Mouse (Mus musculus): Measurements from ENCODE around the gene Atg9b. TPM values are rescaled to one million over a fixed set of nuclear protein-coding genes. Genes with fewer than 3 reads are reported as not detected.

Atg9b gene
- polyA plus RNA-seq, 1 experiment from 2014 or later = 0.75 TPM

- ATAC-seq (replicated peaks; ENCODE audit: low FRiP score) = no peak
- H3K27me3 ChIP-seq (replicated peaks; ENCODE audit: control insufficient read depth, insufficient read depth, low read length) = no peaks in the 10 kb centered on the region
- H3K9ac ChIP-seq (ENCODE audit: low read depth, low read length) = peak overlapping the region; percentile 89
- peaks cover 3% of the 10 kb centered on the region; the same call in 1 of the 2 replicates for H3K36me3 ChIP-seq (ENCODE audit: control insufficient read depth, insufficient read depth, low read length)
- H3K9me3 ChIP-seq (ENCODE audit: control insufficient read depth, low read length) = no peaks in the 10 kb centered on the region
- 1% methylated on average over 29 of the region's 30 CpGs for WGBS
- peak overlapping the region; percentile 92 for H3K27ac ChIP-seq (ENCODE audit: low read depth, low read length)
- H3K4me3 ChIP-seq (ENCODE audit: low read depth, low read length) = peak overlapping the region; percentile 77
- H3K4me1 ChIP-seq (replicated peaks; ENCODE audit: control insufficient read depth, insufficient read depth, low read length) = peaks cover 50% of the 10 kb centered on the region
- DNase-seq (ENCODE audit: low spot score) = peak; percentile 75
- H3K4me2 ChIP-seq = peak overlapping the region; percentile 90
Observed at GRCm38 (mm10) chr5:24425421-24426036, 33.6 kb upstream of the Atg9b start.

DNA sequence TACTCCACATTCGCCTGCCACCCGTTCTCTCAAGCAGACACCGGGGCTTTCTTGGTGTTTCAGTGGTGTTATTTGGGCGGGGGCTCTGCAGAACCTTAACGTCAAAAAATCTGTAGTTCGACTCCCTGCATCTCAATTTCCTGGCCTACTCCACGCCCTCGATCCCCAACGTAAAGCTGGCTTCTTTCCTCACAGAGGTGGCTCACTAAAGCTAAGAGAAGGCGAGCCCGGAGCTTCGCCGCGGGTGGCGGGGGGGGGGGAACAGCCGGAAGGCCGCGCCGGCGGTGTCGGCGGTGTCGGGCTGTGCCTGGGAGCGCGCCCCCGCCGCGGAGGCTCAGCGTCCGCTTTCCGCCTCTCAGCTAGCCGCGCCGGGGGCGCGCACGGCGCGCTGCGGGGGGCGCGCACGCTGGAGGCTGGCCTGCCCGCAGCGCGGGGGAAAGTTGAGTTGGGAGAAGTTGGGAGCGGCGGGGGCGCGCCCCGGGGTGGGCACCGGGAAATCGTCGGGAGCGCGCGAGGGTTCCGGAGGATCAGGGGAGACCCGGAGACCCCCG lies 33.0 kb upstream of the Atg9b start:
- no peaks in the 10 kb centered on the region for H3K9me3 ChIP-seq (ENCODE audit: control insufficient read depth, low read length)
- peak overlapping the region; percentile 77 for H3K4me3 ChIP-seq (ENCODE audit: low read depth, low read length)
- no peaks in the 10 kb centered on the region for H3K27me3 ChIP-seq (replicated peaks; ENCODE audit: control insufficient read depth, insufficient read depth, low read length)
- DNase-seq (ENCODE audit: low spot score) (peak; percentile 88), ATAC-seq (replicated peaks; ENCODE audit: low FRiP score) (peak; percentile 53)
- H3K36me3 ChIP-seq (ENCODE audit: control insufficient read depth, insufficient read depth, low read length) = peaks cover 3% of the 10 kb centered on the region; the same call in 1 of the 2 replicates
- H3K9ac ChIP-seq (ENCODE audit: low read depth, low read length) = peak overlapping the region; percentile 89
- 1% methylated on average over 57 of the region's 60 CpGs for WGBS
- H3K27ac ChIP-seq (ENCODE audit: low read depth, low read length) = peak overlapping the region; percentile 92
- H3K4me1 ChIP-seq (replicated peaks; ENCODE audit: control insufficient read depth, insufficient read depth, low read length) = peaks cover 50% of the 10 kb centered on the region
- H3K4me2 ChIP-seq = peak overlapping the region; percentile 90

- peak overlapping the region; percentile 92 for H3K27ac ChIP-seq (ENCODE audit: low read depth, low read length)
- DNase-seq (ENCODE audit: low spot score) (peak; percentile 44), ATAC-seq (replicated peaks; ENCODE audit: low FRiP score) (no peak)
- peaks cover 50% of the 10 kb centered on the region for H3K4me1 ChIP-seq (replicated peaks; ENCODE audit: control insufficient read depth, insufficient read depth, low read length)
- H3K27me3 ChIP-seq (replicated peaks; ENCODE audit: control insufficient read depth, insufficient read depth, low read length) = no peaks in the 10 kb centered on the region
- H3K36me3 ChIP-seq (ENCODE audit: control insufficient read depth, insufficient read depth, low read length) = peaks cover 3% of the 10 kb centered on the region; the same call in 1 of the 2 replicates
- 15% methylated on average over 21 of the region's 21 CpGs for WGBS
- H3K4me3 ChIP-seq (ENCODE audit: low read depth, low read length) = peak overlapping the region; percentile 77
- H3K9ac ChIP-seq (ENCODE audit: low read depth, low read length) = peak overlapping the region; percentile 89
- H3K9me3 ChIP-seq (ENCODE audit: control insufficient read depth, low read length) = no peaks in the 10 kb centered on the region
- peak overlapping the region; percentile 90 for H3K4me2 ChIP-seq
Observed at GRCm38 (mm10) chr5:24424004-24424781, 32.2 kb upstream of the Atg9b start.

GRCm38 (mm10) chr5:24423129-24424003 lies 31.4 kb upstream of the Atg9b start, which contains the start of the genes Cdk5 and Slc4a2:
Cdk5 (minus strand) TSS chr5:24423530.
Slc4a2 (plus strand) TSS chr5:24423837.
- under 1% methylated on average over 46 of the region's 46 CpGs for WGBS
- H3K4me1 ChIP-seq (replicated peaks; ENCODE audit: control insufficient read depth, insufficient read depth, low read length) = peaks cover 43% of the 10 kb centered on the region
- no peaks in the 10 kb centered on the region for H3K27me3 ChIP-seq (replicated peaks; ENCODE audit: control insufficient read depth, insufficient read depth, low read length)
- H3K9ac ChIP-seq (ENCODE audit: low read depth, low read length) = peak within 1 kb of the TSS; percentile 89
- ATAC-seq (replicated peaks; ENCODE audit: low FRiP score) (peak; percentile 92), DNase-seq (ENCODE audit: low spot score) (peak; percentile 95)
- peak within 1 kb of the TSS; percentile 77 for H3K4me3 ChIP-seq (ENCODE audit: low read depth, low read length)
- peaks cover 3% of the 10 kb centered on the region; the same call in 1 of the 2 replicates for H3K36me3 ChIP-seq (ENCODE audit: control insufficient read depth, insufficient read depth, low read length)
- H3K27ac ChIP-seq (ENCODE audit: low read depth, low read length) = peak within 1 kb of the TSS; percentile 92
- no peaks in the 10 kb centered on the region for H3K9me3 ChIP-seq (ENCODE audit: control insufficient read depth, low read length)
- peak within 1 kb of the TSS; percentile 90 for H3K4me2 ChIP-seq

GRCm38 (mm10) chr5:24420381-24420780 lies 28.4 kb upstream of the Atg9b start:
- Histone ChIP-seq H3K9ac (ENCODE audit: low read depth, low read length) (no peak overlapping the region), H3K4me1 (replicated peaks; ENCODE audit: control insufficient read depth, insufficient read depth, low read length) (peaks cover 19% of the 10 kb centered on the region), H3K4me2 (no peak overlapping the region), H3K4me3 (ENCODE audit: low read depth, low read length) (no peak overlapping the region), H3K36me3 (ENCODE audit: control insufficient read depth, insufficient read depth, low read length) (peaks cover 3% of the 10 kb centered on the region; the same call in 1 of the 2 replicates), H3K27ac (ENCODE audit: low read depth, low read length) (no peak overlapping the region), H3K27me3 (replicated peaks; ENCODE audit: control insufficient read depth, insufficient read depth, low read length) (0 out of 2 replicates have a peak, but pooled peaks cover 4% of the 10 kb centered on the region), H3K9me3 (ENCODE audit: control insufficient read depth, low read length) (no peaks in the 10 kb centered on the region)
- no peak for DNase-seq (ENCODE audit: low spot score)
- ATAC-seq (replicated peaks; ENCODE audit: low FRiP score) = no peak
- 87% methylated on average over 9 of the region's 9 CpGs for WGBS

DNA sequence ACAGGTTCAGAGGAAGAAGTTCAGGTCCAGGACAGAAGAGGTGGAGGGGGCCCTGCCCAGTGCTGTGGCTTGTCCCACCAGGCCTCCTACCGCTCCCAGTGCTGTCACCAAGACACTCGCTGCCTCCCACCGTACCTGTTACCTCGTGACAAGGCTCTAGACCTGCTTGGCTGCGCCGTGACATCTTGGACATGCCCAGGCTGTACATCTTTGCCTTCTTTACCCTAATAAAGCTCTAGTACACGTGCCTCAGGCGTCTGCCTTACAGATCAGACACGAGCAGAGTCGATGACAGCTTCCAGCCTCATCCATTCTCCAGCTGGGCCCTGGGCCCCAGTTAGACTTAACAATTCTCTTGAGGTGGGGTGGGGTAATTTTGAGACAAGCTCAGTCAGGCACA lies 25.6 kb upstream of the Atg9b start:
- WGBS = 83% methylated on average over 10 of the region's 10 CpGs

DNA sequence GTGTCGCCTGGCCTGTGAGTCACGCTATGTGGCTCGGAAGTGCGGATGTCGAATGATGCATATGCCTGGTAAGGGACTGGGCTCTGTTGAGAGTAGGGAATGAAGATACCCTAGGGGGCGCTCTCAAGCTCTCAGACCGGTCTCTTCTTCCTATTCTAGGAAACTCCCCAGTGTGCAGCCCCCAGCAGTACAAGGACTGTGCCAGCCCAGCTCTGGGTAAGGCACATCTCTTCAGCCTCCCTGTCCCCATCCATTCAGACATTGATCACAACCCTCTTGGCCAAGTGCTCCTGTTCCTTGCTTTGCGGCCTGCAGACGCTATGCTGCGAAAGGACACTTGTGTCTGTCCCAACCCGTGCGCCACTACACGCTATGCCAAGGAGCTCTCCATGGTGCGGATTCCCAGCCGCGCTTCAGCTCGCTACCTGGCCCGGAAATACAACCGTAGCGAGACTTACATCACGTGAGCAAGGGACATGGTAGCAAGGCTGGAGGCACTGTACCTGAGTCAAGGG lies 24.3 kb upstream of the Atg9b start:
- peak; percentile 70 for ATAC-seq (replicated peaks; ENCODE audit: low FRiP score)
- 7% methylated on average over 21 of the region's 21 CpGs for WGBS
- peak overlapping the region; percentile 31 for H3K4me2 ChIP-seq
- H3K4me1 ChIP-seq (replicated peaks; ENCODE audit: control insufficient read depth, insufficient read depth, low read length) = 0 out of 2 replicates have a peak, but pooled peaks cover 4% of the 10 kb centered on the region
- no peak overlapping the region for H3K9ac ChIP-seq (ENCODE audit: low read depth, low read length)
- H3K27me3 ChIP-seq (replicated peaks; ENCODE audit: control insufficient read depth, insufficient read depth, low read length) = peaks cover 16% of the 10 kb centered on the region
- no peak overlapping the region for H3K4me3 ChIP-seq (ENCODE audit: low read depth, low read length)
- H3K9me3 ChIP-seq (ENCODE audit: control insufficient read depth, low read length) = no peaks in the 10 kb centered on the region
- no peak overlapping the region for H3K27ac ChIP-seq (ENCODE audit: low read depth, low read length)
- peak; percentile 65 for DNase-seq (ENCODE audit: low spot score)
- peaks cover 3% of the 10 kb centered on the region; the same call in 1 of the 2 replicates for H3K36me3 ChIP-seq (ENCODE audit: control insufficient read depth, insufficient read depth, low read length)

More for the DNA sequence above, 25.6 kb upstream of the Atg9b start:
- Histone ChIP-seq H3K9ac (ENCODE audit: low read depth, low read length) (no peak overlapping the region), H3K36me3 (ENCODE audit: control insufficient read depth, insufficient read depth, low read length) (peaks cover 3% of the 10 kb centered on the region; the same call in 1 of the 2 replicates), H3K4me1 (replicated peaks; ENCODE audit: control insufficient read depth, insufficient read depth, low read length) (peaks cover 7% of the 10 kb centered on the region), H3K27me3 (replicated peaks; ENCODE audit: control insufficient read depth, insufficient read depth, low read length) (peaks cover 16% of the 10 kb centered on the region), H3K4me2 (no peak overlapping the region), H3K4me3 (ENCODE audit: low read depth, low read length) (no peak overlapping the region), H3K9me3 (ENCODE audit: control insufficient read depth, low read length) (no peaks in the 10 kb centered on the region), H3K27ac (ENCODE audit: low read depth, low read length) (no peak overlapping the region)
- no peak for DNase-seq (ENCODE audit: low spot score)
- no peak for ATAC-seq (replicated peaks; ENCODE audit: low FRiP score)
